In the genomic region with DNA sequence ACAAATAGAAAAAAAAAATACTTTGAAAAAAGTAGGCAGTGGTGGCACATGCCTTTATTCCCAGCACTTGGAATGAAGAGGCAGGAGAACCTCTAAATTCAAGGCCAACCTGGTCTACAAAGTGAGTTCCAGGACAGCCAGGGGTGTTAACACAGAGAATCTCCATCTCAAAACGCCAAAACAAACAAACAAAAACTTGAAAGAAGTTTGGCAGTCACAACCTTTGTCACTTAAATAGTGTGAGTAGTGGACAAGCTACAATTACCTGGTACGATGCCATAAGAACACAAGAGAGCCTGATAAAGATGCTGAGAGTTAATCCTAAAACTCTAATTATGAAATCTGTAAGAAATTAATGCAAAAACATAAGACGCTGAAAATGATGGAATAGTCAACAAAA, we compare ENCODE assay signal across 29 mouse cellular contexts.
"Had no signal": no experiment of that assay in that cellular context is flagged by ENCODE, and none has a peak within 500 bp of the region (broad histone marks: within the 10 kb centered on the region; RNA-seq: fewer than 3 reads in every experiment).

No protein-coding gene starts in this region.

- H3K36me3 ChIP-seq: embryonic facial prominence, embryonic 10.5 days; embryonic facial prominence, embryonic 12.5 days; embryonic facial prominence, embryonic 13.5 days; embryonic facial prominence, embryonic 15.5 days; forebrain, embryonic 12.5 days; forebrain, embryonic 15.5 days had no signal

- H3K27me3 ChIP-seq: embryonic facial prominence, embryonic 12.5 days; embryonic facial prominence, embryonic 13.5 days; embryonic facial prominence, embryonic 15.5 days; forebrain, embryonic 12.5 days; forebrain, embryonic 13.5 days; forebrain, embryonic 15.5 days had no signal

- H3K9me3 ChIP-seq: embryonic facial prominence, embryonic 10.5 days; embryonic facial prominence, embryonic 12.5 days; embryonic facial prominence, embryonic 13.5 days; embryonic facial prominence, embryonic 15.5 days; forebrain, embryonic 10.5 days; forebrain, embryonic 12.5 days; forebrain, embryonic 13.5 days; forebrain, embryonic 15.5 days had no signal

- ATAC-seq: forebrain, embryonic 13.5 days; forebrain, embryonic 14.5 days; forebrain, embryonic 15.5 days; forebrain, embryonic 16.5 days; forebrain, postnatal 0 days had no signal

- H3K4me2 ChIP-seq: embryonic facial prominence, embryonic 12.5 days; embryonic facial prominence, embryonic 13.5 days; embryonic facial prominence, embryonic 15.5 days; forebrain, embryonic 12.5 days; forebrain, embryonic 13.5 days; forebrain, embryonic 15.5 days had no signal

- H3K27ac ChIP-seq: embryonic facial prominence, embryonic 10.5 days; embryonic facial prominence, embryonic 12.5 days; embryonic facial prominence, embryonic 13.5 days; embryonic facial prominence, embryonic 15.5 days; forebrain, embryonic 10.5 days; forebrain, embryonic 12.5 days; forebrain, embryonic 13.5 days; forebrain, embryonic 15.5 days; gastrocnemius, adult 2 months; heart, adult 2 months had no signal

- H3K9ac ChIP-seq: embryonic facial prominence, embryonic 12.5 days; embryonic facial prominence, embryonic 13.5 days; embryonic facial prominence, embryonic 15.5 days; forebrain, embryonic 12.5 days; forebrain, embryonic 13.5 days; forebrain, embryonic 15.5 days; forebrain, postnatal 0 days had no signal

- H3K4me3 ChIP-seq: embryonic facial prominence, embryonic 10.5 days; embryonic facial prominence, embryonic 12.5 days; embryonic facial prominence, embryonic 13.5 days; embryonic facial prominence, embryonic 15.5 days; erythroblast, embryonic 14.5 days; forebrain, embryonic 10.5 days; forebrain, embryonic 12.5 days; forebrain, embryonic 13.5 days; forebrain, embryonic 15.5 days; gastrocnemius, adult 2 months; heart, adult 2 months had no signal

- DNase-seq: cerebellum, adult 2 months; cerebellum, adult 8-10 months; cerebellum, adult 9-10 months; cerebellum, adult 9-11 months; cerebellum, postnatal 10 days; cerebellum, postnatal 14 days; cerebellum, postnatal 25 days; cerebellum, postnatal 36 days; embryo, embryonic 11 days; forebrain, postnatal 0 days; gastrocnemius, adult 2 months; gastrocnemius, postnatal 10 days; gastrocnemius, postnatal 14 days; gastrocnemius, postnatal 25 days; gastrocnemius, postnatal 36 days; heart, adult 11 months; heart, adult 18-20 months; heart, adult 2 months had no signal
